15 mouse cellular contexts compared by ENCODE assay signal in genomic region chr12:33222187-33222586, GRCm38 (mm10).
A peak's percentile ranks its signal among the peaks of the same experiment; 100 is the strongest.
DNase-seq lines count a peak whose midpoint lies in the region; ATAC-seq and TF ChIP-seq lines count a peak whose summit lies in the region.
"Had no signal": no experiment of that assay in that cellular context is flagged by ENCODE, and none has a peak within 500 bp of the region (broad histone marks: within the 10 kb centered on the region; RNA-seq: fewer than 3 reads in every experiment).

No protein-coding gene starts in this region.

- H3K27me3 ChIP-seq in liver, postnatal 0 days (ENCODE audit: insufficient read depth, low read length), result no peaks in the 10 kb centered on the region
- no peaks in the 10 kb centered on the region for H3K27me3 ChIP-seq in hindbrain, postnatal 0 days (ENCODE audit: insufficient read depth, low read length)
- H3K27me3 ChIP-seq: forebrain, embryonic 12.5 days; limb, embryonic 15.5 days had no signal

- H3K9ac ChIP-seq in liver, postnatal 0 days (replicated peaks), result no peak overlapping the region
- no peak overlapping the region for H3K9ac ChIP-seq in hindbrain, postnatal 0 days (replicated peaks; ENCODE audit: low read length)
- H3K9ac ChIP-seq: forebrain, embryonic 12.5 days; limb, embryonic 15.5 days had no signal

- H3K4me2 ChIP-seq in liver, postnatal 0 days (ENCODE audit: low read depth, low read length), result no peak overlapping the region
- H3K4me2 ChIP-seq in hindbrain, postnatal 0 days (ENCODE audit: low read depth, low read length), result no peak overlapping the region
- H3K4me2 ChIP-seq: forebrain, embryonic 12.5 days; limb, embryonic 15.5 days had no signal

- no peak for ATAC-seq in liver, postnatal 0 days
- ATAC-seq in hindbrain, postnatal 0 days, result no peak

- no peak for TF ChIP-seq EP300 in liver, postnatal 0 days (IDR thresholded peaks at IDR 0.05; ENCODE audit: low read depth)

- H3K4me1 ChIP-seq in liver, postnatal 0 days (ENCODE audit: insufficient read depth), result peaks cover 35% of the 10 kb centered on the region
- peaks cover 5% of the 10 kb centered on the region; the same call in 1 of the 2 replicates for H3K4me1 ChIP-seq in hindbrain, postnatal 0 days (ENCODE audit: insufficient read depth, low read length)

- no peak overlapping the region for H3K4me3 ChIP-seq in liver, postnatal 0 days (ENCODE audit: low read depth, low read length)
- no peak overlapping the region for H3K4me3 ChIP-seq in hindbrain, postnatal 0 days (ENCODE audit: low read length)
- H3K4me3 ChIP-seq: forebrain, embryonic 12.5 days; limb, embryonic 15.5 days; megakaryocyte, embryonic 14.5 days had no signal

- WGBS in liver, postnatal 0 days (ENCODE audit: insufficient replicate concordance), result 57% methylated on average over 7 of the region's 7 CpGs
- 68% methylated on average over 7 of the region's 7 CpGs for WGBS in hindbrain, postnatal 0 days

- H3K36me3 ChIP-seq in liver, postnatal 0 days (replicated peaks; ENCODE audit: insufficient read depth, low read length), result peaks cover 4% of the 10 kb centered on the region; the same call in 1 of the 2 replicates
- no peaks in the 10 kb centered on the region for H3K36me3 ChIP-seq in hindbrain, postnatal 0 days (ENCODE audit: insufficient read depth, low read length)
- H3K36me3 ChIP-seq: limb, embryonic 15.5 days had no signal

- no peak for TF ChIP-seq CTCF in liver, postnatal 0 days (IDR thresholded peaks at IDR 0.05; ENCODE audit: low read depth)
- TF ChIP-seq CTCF in hindbrain, postnatal 0 days (IDR thresholded peaks at IDR 0.05; ENCODE audit: low read depth), result no peak

- peak; percentile 25 for DNase-seq in kidney, postnatal 14 days
- no peak for DNase-seq in kidney, adult 9 months
- DNase-seq in NIH3T3 (ENCODE audit: low read depth), result peak; percentile 72
- DNase-seq in adrenal gland, postnatal 25 days, result peak; percentile 63
- DNase-seq in liver, postnatal 0 days, result no peak
- no peak for DNase-seq in hindbrain, postnatal 0 days (ENCODE audit: low spot score)
- DNase-seq in cerebellum, postnatal 10 days, result no peak
- DNase-seq: cerebellum, adult 11-12 months; cerebellum, postnatal 36 days; kidney, adult 8-10 months; lung, postnatal 14 days; retina, postnatal 1 day had no signal

- H3K9me3 ChIP-seq in liver, postnatal 0 days (ENCODE audit: low read length), result no peaks in the 10 kb centered on the region
- no peaks in the 10 kb centered on the region for H3K9me3 ChIP-seq in hindbrain, postnatal 0 days (ENCODE audit: low read length)
- H3K9me3 ChIP-seq: forebrain, embryonic 12.5 days; limb, embryonic 15.5 days; megakaryocyte, embryonic 14.5 days had no signal

- peak overlapping the region; percentile 29; the same call in 1 of the 2 replicates for H3K27ac ChIP-seq in liver, postnatal 0 days (ENCODE audit: low read depth)
- H3K27ac ChIP-seq in hindbrain, postnatal 0 days, result no peak overlapping the region
- H3K27ac ChIP-seq: limb, embryonic 15.5 days had no signal

Comparison
In these comparisons a context has a peak if more than half of its experiments do, and no peak if none do; other contexts are left out.
1. DNase-seq: peak in kidney, postnatal 14 days (single experiment), NIH3T3 (single experiment) and adrenal gland, postnatal 25 days (single experiment); none in kidney, adult 9 months (single experiment), liver, postnatal 0 days (single experiment), hindbrain, postnatal 0 days (single experiment) and cerebellum, postnatal 10 days (0 of 2).